Mouse (Mus musculus) inflammation-experienced regulatory T-cells, adult 6 months (primary cell): ENCODE data around the gene Acyp1. TPM values are rescaled to one million over a fixed set of nuclear protein-coding genes. Genes with fewer than 3 reads are reported as not detected.
"Not testable (repeated sequence)": the region's sequence is repeated elsewhere in the genome, so short reads cannot be mapped to it uniquely, and the experiment has no call there.

ENCODE experiments used
- ATAC-seq: one replicate; pipeline ENCODE4 v1.8.0; 2017
- polyA plus RNA-seq, 3 experiments: library from polyadenylated mRNA; unstranded; fragments of 100-300 nt; shearing (Covaris generic); gene quantifications; one replicate each; pipeline ENCODE4 v1.2.1; 2017

The Acyp1 gene
- polyA plus RNA-seq, 3 experiments from 2014 or later, result 43.3 to 63.7 (median 54.8) TPM

DNA sequence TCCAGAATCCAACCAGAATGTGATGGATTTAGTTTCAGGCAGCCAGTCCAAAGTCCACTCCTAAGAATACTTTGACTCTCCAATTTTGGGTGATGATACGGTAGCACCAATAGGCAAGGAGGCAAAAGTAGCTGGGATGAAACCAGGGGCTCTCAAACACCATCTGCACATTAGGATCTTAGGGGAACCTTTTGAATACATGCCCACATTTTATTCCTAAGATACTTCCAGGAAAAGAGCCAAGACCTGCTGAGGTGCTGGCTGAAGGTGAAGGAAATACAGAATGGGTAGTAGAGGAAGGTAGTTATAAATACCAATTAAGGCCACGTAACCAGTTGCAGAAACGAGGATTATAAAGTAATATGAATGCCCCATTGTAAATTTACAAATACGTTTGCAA is 6.5 kb downstream of the Acyp1 start:
- not testable (repeated sequence) for ATAC-seq

GRCm38 (mm10) chr12:85280845-85281651 is 7.2 kb downstream of the Acyp1 start:
- ATAC-seq, result no peak

DNA sequence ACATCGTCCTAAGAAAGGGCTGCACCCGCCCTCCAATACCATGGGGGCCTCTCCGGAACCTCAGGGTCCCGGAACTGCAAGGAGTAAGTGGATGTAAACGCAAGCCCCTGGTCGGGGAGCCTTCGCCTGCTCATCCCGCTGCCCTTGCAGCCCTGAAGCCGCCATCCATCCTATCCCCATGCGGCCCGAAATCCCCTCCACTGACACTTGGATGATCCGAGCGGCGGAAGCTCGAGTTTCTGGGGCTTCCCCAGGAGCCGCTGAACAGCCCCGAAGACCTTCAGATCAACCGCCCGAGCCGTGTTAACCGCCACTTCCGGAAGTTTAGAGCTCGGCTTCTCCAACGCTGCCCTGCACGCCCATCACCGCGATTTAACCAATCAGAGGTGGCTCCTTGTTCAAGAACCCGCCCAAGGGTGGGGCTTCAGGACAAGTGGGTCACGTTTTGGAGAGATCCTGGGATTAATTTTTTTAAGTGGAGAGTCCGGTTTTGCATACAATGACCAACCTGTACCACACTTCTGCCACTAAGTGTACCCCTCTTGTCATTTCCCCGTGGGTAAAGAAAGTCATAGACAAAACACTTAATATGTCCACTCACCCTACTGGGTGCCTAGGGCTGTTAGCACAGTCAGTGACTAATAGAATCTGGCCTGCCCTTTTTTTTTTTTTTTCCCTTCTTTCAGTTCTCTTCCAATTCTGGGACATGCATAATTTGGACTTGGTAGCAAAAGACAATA is 8.0 kb downstream of the Acyp1 start:
- peak; percentile 98 for ATAC-seq

DNA sequence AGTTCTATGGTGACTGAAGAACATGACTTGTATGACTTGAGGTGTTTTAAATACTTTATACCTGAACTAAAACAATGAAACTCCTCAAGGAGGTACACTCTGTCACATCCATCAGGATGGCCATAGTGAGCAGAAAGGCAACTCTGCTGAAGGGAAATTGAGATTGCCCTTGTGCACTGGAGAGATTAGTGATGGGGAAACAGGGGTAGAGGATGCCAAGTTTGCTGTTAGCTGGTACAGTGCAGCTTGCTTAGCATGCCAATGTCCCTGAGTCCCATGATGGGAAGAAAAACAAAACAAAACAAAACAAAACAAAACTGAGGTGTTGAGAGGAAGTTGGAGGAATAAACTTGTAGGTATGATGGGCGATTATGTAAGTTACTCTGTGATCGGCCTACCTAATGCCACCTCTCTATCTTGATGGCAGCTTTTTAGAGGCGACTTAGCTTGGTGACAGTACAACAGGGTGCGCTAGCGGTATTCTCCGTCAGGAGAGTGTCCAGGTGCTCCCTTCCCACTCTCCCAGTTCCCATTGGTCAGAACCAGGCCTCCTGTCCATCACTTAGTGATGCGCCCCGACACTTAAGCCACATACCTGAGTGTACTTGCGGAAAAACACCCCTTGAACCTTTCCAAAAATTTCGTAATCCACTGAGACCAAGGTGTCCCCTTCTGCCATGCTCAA is 8.7 kb downstream of the Acyp1 start:
- peak; percentile 1 for ATAC-seq

DNA sequence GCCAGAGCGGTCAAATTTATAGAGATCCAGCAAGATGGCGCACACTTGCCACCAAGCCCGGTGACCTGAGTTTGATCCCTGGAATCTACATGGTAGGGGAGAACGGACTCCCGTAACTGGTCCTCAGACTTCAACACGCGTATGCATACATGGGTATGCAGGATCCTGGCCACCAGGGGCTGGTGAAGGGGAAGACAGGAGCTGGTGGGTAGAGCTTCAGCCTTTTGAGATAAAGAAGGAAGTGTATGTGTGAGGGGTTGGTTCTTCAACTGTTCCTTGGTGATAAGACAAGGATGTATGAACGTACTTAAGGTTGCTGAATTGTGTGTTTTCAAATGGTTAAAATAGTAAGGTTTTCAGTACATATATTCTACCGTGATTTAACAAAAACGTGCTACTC is 9.3 kb downstream of the Acyp1 start:
- ATAC-seq, result no peak

- ATAC-seq, result no peak
Observed at GRCm38 (mm10) chr12:85276273-85276672, 12.0 kb downstream of the Acyp1 start.

GRCm38 (mm10) chr12:85273508-85273907 is 14.7 kb downstream of the Acyp1 start:
- ATAC-seq, result no peak

GRCm38 (mm10) chr12:85271843-85272206 is 16.4 kb downstream of the Acyp1 start:
- ATAC-seq, result no peak

GRCm38 (mm10) chr12:85271132-85271842 is 17.0 kb downstream of the Acyp1 start:
- ATAC-seq, result no peak

GRCm38 (mm10) chr12:85270319-85270718 is 17.9 kb downstream of the Acyp1 start, which contains the start of gene Mlh3:
TSS of gene Mlh3 (minus strand) at chr12:85270599.
- peak; percentile 89 for ATAC-seq

DNA sequence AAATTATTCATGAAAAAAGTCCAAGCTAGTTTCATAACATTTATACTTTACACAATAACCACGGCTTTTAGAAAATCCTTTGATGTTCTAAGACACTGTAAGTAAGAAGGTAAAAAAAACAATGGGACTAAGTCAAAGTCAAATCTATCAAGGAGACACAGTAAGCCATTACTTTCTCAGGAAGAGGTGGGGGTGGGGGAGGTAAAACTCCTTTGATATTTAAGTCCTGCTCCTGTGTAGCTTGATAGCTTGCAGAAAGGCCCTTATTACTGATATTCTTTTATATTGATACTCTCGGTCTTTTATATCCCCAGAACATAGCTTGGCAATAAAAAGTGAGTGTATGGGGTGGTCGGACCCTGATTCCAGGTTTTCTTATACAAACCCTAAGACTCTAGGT is 18.4 kb downstream of the Acyp1 start:
- ATAC-seq, result no peak

DNA sequence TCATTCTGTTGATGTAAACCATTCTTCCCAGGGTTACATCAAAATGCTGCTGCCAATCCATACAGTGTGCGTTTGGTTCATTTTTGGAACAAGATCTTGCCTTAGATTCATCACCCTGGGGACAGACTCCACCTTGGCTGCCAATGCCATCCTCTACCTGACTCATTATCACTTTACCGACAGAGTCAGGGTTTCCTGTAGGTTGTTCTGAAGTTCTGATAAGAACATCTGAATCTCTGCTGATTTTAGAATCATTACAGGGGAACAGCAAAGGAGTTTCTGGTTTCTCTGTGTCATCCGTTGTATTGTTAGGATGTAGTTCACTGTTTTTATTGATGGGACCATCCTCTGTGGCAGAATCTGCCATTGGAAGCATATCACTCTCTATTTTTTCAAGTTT is 22.0 kb downstream of the Acyp1 start:
- ATAC-seq, result no peak

GRCm38 (mm10) chr12:85264940-85265339 is 23.3 kb downstream of the Acyp1 start:
- no peak for ATAC-seq

GRCm38 (mm10) chr12:85264531-85264930 is 23.7 kb downstream of the Acyp1 start:
- ATAC-seq, result no peak

DNA sequence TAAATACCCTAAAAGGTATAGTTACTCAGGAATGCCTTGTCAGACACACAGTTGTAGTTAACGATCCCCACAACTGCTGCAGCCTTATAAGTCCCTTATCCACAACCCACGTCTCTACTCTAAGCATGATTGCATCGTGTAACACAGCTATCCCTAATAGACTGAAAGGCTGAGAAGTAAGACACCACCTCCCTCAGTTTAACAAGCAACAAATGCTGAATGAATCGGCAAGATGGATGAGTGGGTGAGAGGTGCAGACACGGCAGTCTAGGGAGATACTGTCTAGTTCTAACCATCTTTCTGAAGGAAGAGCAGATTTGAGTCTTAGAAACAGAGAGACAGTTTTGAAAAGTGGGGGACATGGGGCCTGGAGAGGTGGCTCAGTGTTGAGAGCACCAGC is 25.0 kb downstream of the Acyp1 start:
- no peak for ATAC-seq

- ATAC-seq, result no peak
Observed at GRCm38 (mm10) chr12:85262489-85262888, 25.7 kb downstream of the Acyp1 start.

GRCm38 (mm10) chr12:85257008-85257639 is 31.1 kb downstream of the Acyp1 start:
- ATAC-seq, result peak; percentile 65

DNA sequence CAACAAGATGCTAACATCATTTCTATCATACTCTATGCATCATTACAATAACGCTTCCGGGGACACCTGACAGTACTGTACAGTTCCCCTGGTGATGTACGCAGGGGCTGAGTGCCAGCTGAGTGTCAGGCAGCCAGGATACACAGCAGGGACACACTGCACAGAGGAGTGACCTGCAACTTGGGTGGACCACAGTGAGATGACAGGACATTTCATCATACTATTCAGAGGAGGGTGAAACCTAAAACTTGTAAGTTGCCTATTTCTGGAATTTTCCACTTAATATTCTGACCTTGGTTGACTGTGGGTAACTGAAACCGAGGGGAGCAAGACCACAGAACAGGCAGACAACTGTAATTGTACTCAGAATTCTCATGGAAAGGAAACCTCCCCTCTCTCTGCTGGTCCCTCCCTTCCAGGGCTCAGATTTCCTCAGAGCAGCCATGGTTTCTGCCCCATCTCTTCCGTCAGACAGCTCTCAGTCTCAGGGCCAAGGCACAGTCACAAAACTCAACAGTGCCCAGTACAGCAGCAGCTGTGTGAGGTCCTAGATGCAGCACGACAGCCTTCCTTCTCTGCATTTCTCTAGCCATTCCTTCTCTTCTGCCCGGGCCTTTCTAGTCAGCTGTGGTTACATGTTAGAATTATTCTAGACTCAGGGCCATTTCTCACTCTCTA is 32.0 kb downstream of the Acyp1 start:
- ATAC-seq, result no peak

DNA sequence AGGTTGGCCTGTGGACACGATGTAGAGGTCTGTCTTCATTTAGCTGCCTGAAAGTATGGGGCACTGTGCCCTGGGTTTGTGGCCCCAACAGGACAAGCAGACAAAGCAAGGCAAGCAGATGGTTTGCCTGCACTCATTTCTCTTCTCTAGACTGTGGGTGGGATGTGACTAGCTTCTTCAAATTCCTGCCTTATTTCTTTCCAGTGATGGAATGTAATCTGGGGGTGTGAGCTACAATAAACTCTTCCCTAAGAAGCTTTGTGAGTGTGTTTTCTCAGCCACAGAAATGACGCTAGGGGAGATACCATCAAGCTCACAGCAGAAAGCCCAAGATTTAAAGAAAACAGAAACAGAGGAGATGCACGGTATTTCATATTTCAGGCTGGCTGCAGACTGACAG is 36.2 kb downstream of the Acyp1 start:
- ATAC-seq, result no peak

- no peak for ATAC-seq
Observed at GRCm38 (mm10) chr12:85237553-85237952, 50.7 kb downstream of the Acyp1 start.
